In the genomic region with DNA sequence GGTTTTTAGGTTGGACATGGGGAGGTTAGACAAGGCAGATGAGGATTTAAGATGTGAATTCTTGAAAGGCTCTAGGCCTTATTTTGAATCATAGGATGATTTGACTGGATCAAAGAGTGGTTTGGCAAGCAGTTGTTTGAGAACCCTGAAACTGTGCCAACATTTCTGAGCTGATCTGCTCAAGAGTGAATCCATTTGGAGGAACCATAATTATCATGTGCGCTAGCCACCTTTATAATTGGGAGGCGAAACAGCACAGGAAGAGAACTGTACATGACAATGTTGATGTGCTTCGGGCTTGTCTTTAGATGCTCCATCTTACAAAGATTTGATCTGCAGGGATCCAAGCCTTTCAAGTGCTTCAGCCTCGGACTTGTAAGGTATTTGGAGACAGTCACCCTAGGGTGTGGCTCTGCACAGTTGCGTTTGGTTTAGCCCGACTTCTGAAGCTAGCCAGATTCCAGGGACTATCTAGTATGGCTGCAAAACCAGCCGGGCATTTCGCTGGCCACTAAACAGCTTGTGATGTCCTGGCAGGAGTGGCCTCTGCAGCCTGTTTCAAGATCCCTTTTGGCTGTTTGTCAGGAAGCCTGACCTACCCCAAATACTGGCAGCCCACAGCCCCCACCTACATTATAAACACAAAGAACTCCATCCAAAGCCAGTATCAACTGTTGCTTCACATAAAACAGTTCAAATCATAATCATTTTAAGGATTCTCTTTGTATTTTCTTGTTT, we compare ENCODE assay signal across 30 mouse cellular contexts. TPM values are rescaled to one million over a fixed set of nuclear protein-coding genes. Genes with fewer than 3 reads are reported as not detected.
DNase-seq lines count a peak whose midpoint lies in the region; ATAC-seq lines count a peak whose summit lies in the region.
"Had no signal": no experiment of that assay in that cellular context is flagged by ENCODE, and none has a peak within 500 bp of the region (broad histone marks: within the 10 kb centered on the region; RNA-seq: fewer than 3 reads in every experiment).

No protein-coding gene starts in this region.

- H3K27me3 ChIP-seq in embryonic facial prominence, embryonic 14.5 days (replicated peaks; ENCODE audit: control insufficient read depth, insufficient read depth, low read length), result no peaks in the 10 kb centered on the region
- no peaks in the 10 kb centered on the region for H3K27me3 ChIP-seq in embryonic facial prominence, embryonic 10.5 days (replicated peaks; ENCODE audit: low read depth, poor library complexity, severe bottlenecking)
- no peaks in the 10 kb centered on the region for H3K27me3 ChIP-seq in limb, embryonic 11.5 days (ENCODE audit: control insufficient read depth, insufficient read depth, low read length)
- no peaks in the 10 kb centered on the region for H3K27me3 ChIP-seq in limb, embryonic 10.5 days (ENCODE audit: low read depth, poor library complexity, severe bottlenecking)
- H3K27me3 ChIP-seq in embryonic facial prominence, embryonic 15.5 days, result no peaks in the 10 kb centered on the region
- H3K27me3 ChIP-seq in kidney, embryonic 16.5 days (ENCODE audit: insufficient read depth, low read length), result no peaks in the 10 kb centered on the region
- H3K27me3 ChIP-seq: embryonic facial prominence, embryonic 13.5 days; heart, embryonic 13.5 days; hindbrain, embryonic 12.5 days; limb, embryonic 12.5 days; midbrain, embryonic 12.5 days; neural tube, embryonic 15.5 days; stomach, embryonic 15.5 days had no signal

- no peaks in the 10 kb centered on the region for H3K4me1 ChIP-seq in embryonic facial prominence, embryonic 14.5 days (ENCODE audit: control insufficient read depth, insufficient read depth, low read length)
- no peaks in the 10 kb centered on the region for H3K4me1 ChIP-seq in embryonic facial prominence, embryonic 10.5 days
- no peaks in the 10 kb centered on the region for H3K4me1 ChIP-seq in limb, embryonic 11.5 days (ENCODE audit: control insufficient read depth, insufficient read depth, low read length)
- H3K4me1 ChIP-seq in limb, embryonic 10.5 days, result no peaks in the 10 kb centered on the region
- H3K4me1 ChIP-seq in embryonic facial prominence, embryonic 15.5 days, result no peaks in the 10 kb centered on the region
- no peaks in the 10 kb centered on the region for H3K4me1 ChIP-seq in kidney, embryonic 16.5 days (ENCODE audit: insufficient read depth, low read length)
- H3K4me1 ChIP-seq: embryonic facial prominence, embryonic 13.5 days; heart, embryonic 13.5 days; hindbrain, embryonic 12.5 days; limb, embryonic 12.5 days; midbrain, embryonic 12.5 days; neural tube, embryonic 15.5 days; stomach, embryonic 15.5 days had no signal

- intact Hi-C loops in heart, postnatal 10 days (cut with DNase I), result no loop called here

- H3K4me3 ChIP-seq in embryonic facial prominence, embryonic 14.5 days (ENCODE audit: low read depth, low read length), result no peak overlapping the region
- H3K4me3 ChIP-seq in embryonic facial prominence, embryonic 10.5 days, result no peak overlapping the region
- H3K4me3 ChIP-seq in limb, embryonic 11.5 days (ENCODE audit: low read depth, low read length), result no peak overlapping the region
- no peak overlapping the region for H3K4me3 ChIP-seq in limb, embryonic 10.5 days
- H3K4me3 ChIP-seq in embryonic facial prominence, embryonic 15.5 days (replicated peaks), result no peak overlapping the region
- H3K4me3 ChIP-seq in kidney, embryonic 16.5 days (ENCODE audit: low read length), result no peak overlapping the region
- H3K4me3 ChIP-seq: embryonic facial prominence, embryonic 13.5 days; heart, adult 2 months; heart, embryonic 13.5 days; hindbrain, embryonic 12.5 days; limb, embryonic 12.5 days; midbrain, embryonic 12.5 days; neural tube, embryonic 15.5 days; stomach, embryonic 15.5 days had no signal

- no peak overlapping the region for H3K27ac ChIP-seq in embryonic facial prominence, embryonic 14.5 days (replicated peaks; ENCODE audit: low read depth, low read length)
- no peak overlapping the region for H3K27ac ChIP-seq in embryonic facial prominence, embryonic 10.5 days (replicated peaks)
- no peak overlapping the region for H3K27ac ChIP-seq in limb, embryonic 11.5 days (replicated peaks; ENCODE audit: low read depth, low read length)
- no peak overlapping the region for H3K27ac ChIP-seq in limb, embryonic 10.5 days
- peak overlapping the region; percentile 25; the same call in 1 of the 2 replicates for H3K27ac ChIP-seq in embryonic facial prominence, embryonic 15.5 days (replicated peaks)
- H3K27ac ChIP-seq in kidney, embryonic 16.5 days (ENCODE audit: low read length), result no peak overlapping the region
- H3K27ac ChIP-seq: embryonic facial prominence, embryonic 13.5 days; heart, adult 2 months; heart, embryonic 13.5 days; hindbrain, embryonic 12.5 days; limb, embryonic 12.5 days; midbrain, embryonic 12.5 days; neural tube, embryonic 15.5 days; stomach, embryonic 15.5 days had no signal

- no peak for ATAC-seq in embryonic facial prominence, embryonic 14.5 days (ENCODE audit: low read depth)
- ATAC-seq in limb, embryonic 11.5 days (ENCODE audit: insufficient number of reproducible peaks, low FRiP score, low TSS enrichment, low read depth), result no peak
- ATAC-seq in embryonic facial prominence, embryonic 15.5 days (ENCODE audit: insufficient number of reproducible peaks, low FRiP score, low TSS enrichment, low read depth), result no peak
- ATAC-seq in kidney, embryonic 16.5 days (ENCODE audit: low FRiP score, low TSS enrichment), result no peak
- ATAC-seq: activated CD4-positive, CD25-positive, alpha-beta regulatory T cell, adult 4 months; intestine, postnatal 0 days; liver, postnatal 0 days had no signal

- no peaks in the 10 kb centered on the region for H3K36me3 ChIP-seq in embryonic facial prominence, embryonic 14.5 days (ENCODE audit: control insufficient read depth, insufficient read depth, low read length)
- no peaks in the 10 kb centered on the region for H3K36me3 ChIP-seq in embryonic facial prominence, embryonic 10.5 days (replicated peaks)
- no peaks in the 10 kb centered on the region for H3K36me3 ChIP-seq in limb, embryonic 11.5 days (ENCODE audit: control insufficient read depth, insufficient read depth, low read length)
- no peaks in the 10 kb centered on the region for H3K36me3 ChIP-seq in limb, embryonic 10.5 days
- H3K36me3 ChIP-seq in embryonic facial prominence, embryonic 15.5 days, result no peaks in the 10 kb centered on the region
- no peaks in the 10 kb centered on the region for H3K36me3 ChIP-seq in kidney, embryonic 16.5 days (ENCODE audit: insufficient read depth, low read length)
- H3K36me3 ChIP-seq: embryonic facial prominence, embryonic 13.5 days; heart, embryonic 13.5 days; hindbrain, embryonic 12.5 days; limb, embryonic 12.5 days; midbrain, embryonic 12.5 days; neural tube, embryonic 15.5 days; stomach, embryonic 15.5 days had no signal

- H3K4me2 ChIP-seq in embryonic facial prominence, embryonic 14.5 days (ENCODE audit: low read depth, low read length), result no peak overlapping the region
- H3K4me2 ChIP-seq in limb, embryonic 11.5 days (ENCODE audit: low read depth, severe bottlenecking), result no peak overlapping the region
- no peak overlapping the region for H3K4me2 ChIP-seq in embryonic facial prominence, embryonic 15.5 days (replicated peaks)
- H3K4me2 ChIP-seq in kidney, embryonic 16.5 days (replicated peaks; ENCODE audit: low read depth, low read length), result no peak overlapping the region
- H3K4me2 ChIP-seq: embryonic facial prominence, embryonic 13.5 days; heart, embryonic 13.5 days; hindbrain, embryonic 12.5 days; limb, embryonic 12.5 days; liver, embryonic 11.5 days; midbrain, embryonic 12.5 days; neural tube, embryonic 15.5 days; stomach, embryonic 15.5 days had no signal

- H3K9ac ChIP-seq in embryonic facial prominence, embryonic 14.5 days (ENCODE audit: low read depth, low read length), result no peak overlapping the region
- H3K9ac ChIP-seq in limb, embryonic 11.5 days (ENCODE audit: low read length), result no peak overlapping the region
- no peak overlapping the region for H3K9ac ChIP-seq in embryonic facial prominence, embryonic 15.5 days
- no peak overlapping the region for H3K9ac ChIP-seq in kidney, embryonic 16.5 days (replicated peaks; ENCODE audit: low read length)
- H3K9ac ChIP-seq: embryonic facial prominence, embryonic 13.5 days; heart, embryonic 13.5 days; hindbrain, embryonic 12.5 days; limb, embryonic 12.5 days; liver, postnatal 0 days; midbrain, embryonic 12.5 days; neural tube, embryonic 15.5 days; stomach, embryonic 15.5 days had no signal

- peak; percentile 56 for DNase-seq in embryonic facial prominence, embryonic 14.5 days (ENCODE audit: low spot score)
- no peak for DNase-seq in embryonic facial prominence, embryonic 10.5 days (ENCODE audit: low spot score)
- peak; percentile 10 for DNase-seq in limb, embryonic 11.5 days (ENCODE audit: low spot score)
- DNase-seq in limb, embryonic 10.5 days (ENCODE audit: low spot score), result no peak
- DNase-seq in lung, postnatal 14 days, result peak; percentile 5
- DNase-seq in heart, postnatal 10 days, result no peak
- DNase-seq: adrenal gland, postnatal 14 days; cerebellum, adult 9-11 months; gastrocnemius, postnatal 36 days; heart, adult 2 months; liver, postnatal 0 days; thymus, postnatal 36 days had no signal

- H3K9me3 ChIP-seq in embryonic facial prominence, embryonic 14.5 days (ENCODE audit: control insufficient read depth, low read length), result no peaks in the 10 kb centered on the region
- H3K9me3 ChIP-seq in embryonic facial prominence, embryonic 10.5 days, result no peaks in the 10 kb centered on the region
- no peaks in the 10 kb centered on the region for H3K9me3 ChIP-seq in limb, embryonic 11.5 days (ENCODE audit: control insufficient read depth, low read length)
- H3K9me3 ChIP-seq in limb, embryonic 10.5 days (replicated peaks), result no peaks in the 10 kb centered on the region
- H3K9me3 ChIP-seq in embryonic facial prominence, embryonic 15.5 days (replicated peaks), result no peaks in the 10 kb centered on the region
- no peaks in the 10 kb centered on the region for H3K9me3 ChIP-seq in kidney, embryonic 16.5 days (ENCODE audit: low read length)
- H3K9me3 ChIP-seq: embryonic facial prominence, embryonic 13.5 days; heart, embryonic 13.5 days; hindbrain, embryonic 12.5 days; limb, embryonic 12.5 days; midbrain, embryonic 12.5 days; neural tube, embryonic 15.5 days; stomach, embryonic 15.5 days had no signal

- WGBS in embryonic facial prominence, embryonic 14.5 days, result 80% methylated on average over 8 of the region's 8 CpGs
- 81% methylated on average over 8 of the region's 8 CpGs for WGBS in embryonic facial prominence, embryonic 10.5 days
- 73% methylated on average over 8 of the region's 8 CpGs for WGBS in limb, embryonic 11.5 days
- WGBS in limb, embryonic 10.5 days, result 84% methylated on average over 8 of the region's 8 CpGs
- WGBS in embryonic facial prominence, embryonic 15.5 days, result 65% methylated on average over 8 of the region's 8 CpGs
- 76% methylated on average over 8 of the region's 8 CpGs for WGBS in kidney, embryonic 16.5 days

RNA-seq across cellular contexts. Expression of gene Sostdc1, which starts 10.9 kb away (rescaled TPM):
- polyA plus RNA-seq in embryonic facial prominence, embryonic 14.5 days (2014; fragmentation: Nextera tagmentation; extraction: Ambion mirVana), result 82.8 and 83.5 TPM in 2 replicates
- polyA plus RNA-seq in embryonic facial prominence, embryonic 10.5 days (2016; fragmentation: Nextera tagmentation; extraction: Ambion mirVana), result 21.9 and 23.7 TPM in 2 replicates
- polyA plus RNA-seq in limb, embryonic 11.5 days (2014; fragmentation: Nextera tagmentation; extraction: Ambion mirVana), result 22.6 and 31.0 TPM in 2 replicates
- 5.8 and 11.1 TPM in 2 replicates for polyA plus RNA-seq in limb, embryonic 10.5 days (2016; fragmentation: Nextera tagmentation; extraction: Ambion mirVana)
- 220 and 230 TPM in 2 replicates for polyA plus RNA-seq in embryonic facial prominence, embryonic 15.5 days (2015; fragmentation: Nextera tagmentation; extraction: Ambion mirVana)
- polyA plus RNA-seq in kidney, embryonic 16.5 days (2015; fragmentation: Nextera tagmentation; extraction: Ambion mirVana), result 161 and 163 TPM in 2 replicates
- total RNA-seq in heart, postnatal 10 days (2021), result under 1 TPM; 0.27 to 0.34 TPM
- total RNA-seq: megakaryocyte, adult 5-6 weeks had no signal

RNA-seq across cellular contexts. Expression of gene Lrrc72, which starts 49.9 kb away (rescaled TPM):
- not detected in 2 replicates for polyA plus RNA-seq in embryonic facial prominence, embryonic 14.5 days (2014; fragmentation: Nextera tagmentation; extraction: Ambion mirVana)
- not detected in 2 replicates for polyA plus RNA-seq in embryonic facial prominence, embryonic 10.5 days (2016; fragmentation: Nextera tagmentation; extraction: Ambion mirVana)
- polyA plus RNA-seq in limb, embryonic 11.5 days (2014; fragmentation: Nextera tagmentation; extraction: Ambion mirVana), result not detected in 2 replicates
- polyA plus RNA-seq in limb, embryonic 10.5 days (2016; fragmentation: Nextera tagmentation; extraction: Ambion mirVana), result not detected in 2 replicates
- 0.18 TPM in 1 of 2 replicates, not detected in the other for polyA plus RNA-seq in embryonic facial prominence, embryonic 15.5 days (2015; fragmentation: Nextera tagmentation; extraction: Ambion mirVana)
- polyA plus RNA-seq in kidney, embryonic 16.5 days (2015; fragmentation: Nextera tagmentation; extraction: Ambion mirVana), result not detected in 2 replicates
- total RNA-seq in heart, postnatal 10 days (2021), result not detected
- total RNA-seq: adrenal gland, postnatal 14 days; ES-E14; gastrocnemius, postnatal 36 days; heart, adult 2 months; heart, postnatal 25 days; layer of hippocampus, postnatal 14 days had no signal
- polyA plus RNA-seq: activated CD4-positive, CD25-positive, alpha-beta regulatory T cell, adult 4 months; embryonic facial prominence, embryonic 13.5 days; heart, adult 2 months; heart, embryonic 13.5 days; hindbrain, embryonic 12.5 days; intestine, postnatal 0 days; kidney, embryonic 14.5 days; large intestine, adult 2 months; limb, embryonic 12.5 days; liver, embryonic 11.5 days; liver, postnatal 0 days; midbrain, embryonic 12.5 days; neural tube, embryonic 15.5 days; stomach, embryonic 15.5 days had no signal

Comparison
In these comparisons a context has a peak if more than half of its experiments do, and no peak if none do; other contexts are left out.
1. DNase-seq: peak in embryonic facial prominence, embryonic 14.5 days (single experiment), limb, embryonic 11.5 days (single experiment) and lung, postnatal 14 days (single experiment); none in embryonic facial prominence, embryonic 10.5 days (single experiment), limb, embryonic 10.5 days (single experiment) and heart, postnatal 10 days (0 of 2).